Mouse (Mus musculus) frontal cortex, adult 2 months (tissue): ENCODE measurements around the gene 2610042L04Rik. TPM values are rescaled to one million over a fixed set of nuclear protein-coding genes. Genes with fewer than 3 reads are reported as not detected.
A peak's percentile ranks its signal among the peaks of the same experiment; 100 is the strongest.
"Not testable (repeated sequence)": the region's sequence is repeated elsewhere in the genome, so short reads cannot be mapped to it uniquely, and the experiment has no call there.

Source experiments
- DNase-seq, 2 experiments: peaks; one replicate each; pipeline ENCODE4 v3.0.0; 2022; ENCODE audit warnings: low spot score in 1 of 2; ENCODE audit errors: extremely low spot score in 1 of 2
- polyA plus RNA-seq: library from polyadenylated mRNA; depleted of rRNA; stranded (reverse); fragments of >200 nt; gene quantifications from 2 replicates; pipeline ENCODE4 v1.2.3, GENCODE M21; 2012; rRNA removed

The 2610042L04Rik gene
- polyA plus RNA-seq, result 0.53 and 0.80 TPM in 2 replicates

DNA sequence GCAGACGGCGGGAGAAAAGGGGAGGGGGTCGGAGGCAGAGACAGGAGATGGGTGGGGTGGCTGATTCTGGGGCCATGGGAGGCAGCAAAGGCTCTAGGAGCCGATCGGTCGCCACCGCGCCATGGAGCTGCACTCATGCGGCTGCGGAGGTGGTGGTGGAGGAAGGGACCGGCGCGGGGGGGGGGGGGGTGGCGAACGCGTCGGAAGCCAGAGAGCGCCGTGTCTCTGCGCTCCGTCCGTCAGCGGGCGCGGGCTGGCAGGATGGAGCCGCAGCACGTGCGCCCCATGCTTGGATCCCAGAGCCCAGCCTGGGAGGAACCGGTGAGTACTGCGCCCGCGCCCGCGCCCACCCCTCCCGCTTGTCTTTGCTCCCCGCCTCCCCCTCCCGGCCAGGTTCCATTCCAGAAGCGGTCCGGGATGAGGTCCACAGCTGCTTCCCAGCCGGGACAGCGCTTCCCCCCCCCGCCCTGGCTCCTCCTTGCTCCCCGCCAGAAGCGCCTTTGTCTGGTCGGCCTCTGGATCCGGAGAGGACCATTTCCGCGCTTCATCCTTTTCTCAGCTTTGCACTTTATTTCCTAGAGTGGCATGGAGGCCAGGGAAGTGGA is at the start of gene 2610042L04Rik:
2610042L04Rik (plus strand) TSS at position 288 of the 605 bp plus-strand sequence.
- not testable (repeated sequence) for DNase-seq

DNA sequence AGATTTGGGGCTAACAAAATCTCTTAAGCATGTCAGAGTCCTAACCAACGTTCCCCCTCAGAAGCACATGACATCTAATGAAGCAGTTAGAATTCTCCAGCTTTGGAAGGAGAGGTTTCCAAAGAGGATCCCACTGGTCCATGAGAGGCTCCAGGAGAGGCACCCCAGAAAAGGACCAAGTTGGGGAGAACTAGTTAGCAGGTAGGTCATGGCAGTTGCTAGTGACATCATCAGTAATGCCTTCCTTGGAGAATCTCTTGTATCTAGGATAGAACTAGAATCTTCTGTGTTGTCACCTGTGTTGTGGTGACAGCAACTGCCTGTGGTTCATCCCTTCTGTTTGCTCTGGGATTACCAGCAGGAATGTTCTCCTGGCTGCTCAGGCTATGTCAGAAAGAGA is 17.6 kb upstream of the 2610042L04Rik start, which contains the start of gene Gm3149:
Gm3149 (plus strand) TSS at position 301 of the 400 bp plus-strand sequence.
- DNase-seq, result not testable (repeated sequence)

DNA sequence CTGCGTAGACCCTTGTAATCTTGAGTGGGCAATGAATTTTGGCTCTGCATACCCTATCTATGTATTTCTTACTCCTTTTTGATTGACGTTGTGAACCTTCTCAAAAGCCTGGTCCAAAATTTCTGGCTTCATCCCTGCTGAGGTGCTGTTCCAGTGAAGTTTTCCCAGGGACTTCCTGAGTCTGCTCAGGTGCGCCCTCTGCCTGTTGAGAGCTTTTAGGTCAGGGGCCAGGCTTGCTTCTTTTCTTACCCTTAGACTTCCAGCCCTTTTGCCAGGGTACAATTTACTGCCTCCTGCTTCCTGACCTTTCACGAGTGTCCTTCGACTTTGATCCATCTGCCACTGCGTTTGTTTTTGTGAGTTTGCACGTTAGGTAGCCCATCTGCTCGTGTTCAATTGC is 943 bp downstream of the 2610042L04Rik start:
- peak in 1 of 2 experiments; percentile 13 for DNase-seq

DNA sequence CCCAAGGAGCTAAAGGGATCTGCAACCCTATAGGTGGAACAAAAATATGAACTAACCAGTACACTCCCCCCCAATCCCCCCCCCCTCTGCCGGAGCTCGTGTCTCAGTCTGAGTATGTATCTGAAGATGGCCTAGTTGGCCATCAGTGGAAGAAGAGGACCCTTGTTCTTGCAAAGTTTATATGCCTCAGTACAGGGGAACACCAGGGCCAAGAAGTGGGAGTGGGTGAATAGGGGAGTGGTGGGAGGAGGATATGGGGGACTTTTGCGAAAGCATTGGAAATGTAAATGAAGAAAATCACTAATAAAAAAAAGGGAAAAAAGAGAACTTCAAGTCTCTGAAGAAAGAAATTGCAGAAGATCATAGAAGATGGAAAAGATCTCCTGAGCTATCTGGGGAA is 34.4 kb downstream of the 2610042L04Rik start:
- DNase-seq, result not testable (repeated sequence)

DNA sequence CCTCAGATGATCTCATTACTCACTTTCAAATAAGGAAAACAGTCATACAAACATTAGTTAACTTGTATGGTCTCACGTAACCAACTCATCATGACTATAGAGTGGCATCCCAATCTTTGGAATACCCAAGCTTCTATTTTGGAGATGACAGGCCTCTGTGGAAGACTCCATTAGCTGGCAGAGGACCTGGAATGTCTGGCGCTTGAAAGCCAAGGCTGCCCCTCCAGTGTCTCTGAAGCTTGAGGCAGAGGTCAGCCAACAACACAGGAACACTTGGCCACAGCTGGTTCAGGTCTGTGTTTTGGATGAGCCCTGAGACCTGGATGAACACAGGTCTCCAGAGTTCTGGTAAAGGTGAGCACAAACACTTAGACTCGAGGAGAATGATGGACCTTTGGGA is 35.1 kb downstream of the 2610042L04Rik start:
- not testable (repeated sequence) for DNase-seq

DNA sequence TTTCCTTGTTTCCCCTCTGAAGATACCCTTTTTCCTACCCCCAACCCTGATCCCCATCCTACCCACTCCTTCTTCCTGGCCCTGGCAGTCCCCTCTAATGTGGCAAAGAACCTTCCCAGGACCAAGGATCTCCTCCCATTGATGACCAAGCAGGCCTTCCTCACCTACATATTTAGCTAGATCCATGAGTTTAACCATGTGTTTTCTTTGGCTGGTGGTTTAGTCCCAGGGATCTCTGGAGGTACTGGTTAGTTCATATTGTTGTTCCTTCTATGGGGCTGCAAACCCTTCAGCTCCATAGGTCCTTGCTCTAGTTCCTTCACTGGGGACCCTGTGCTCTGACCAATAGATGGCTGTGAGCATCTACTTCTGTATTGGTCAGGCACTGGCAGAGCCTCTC is 43.3 kb downstream of the 2610042L04Rik start:
- not testable (repeated sequence) for DNase-seq

DNA sequence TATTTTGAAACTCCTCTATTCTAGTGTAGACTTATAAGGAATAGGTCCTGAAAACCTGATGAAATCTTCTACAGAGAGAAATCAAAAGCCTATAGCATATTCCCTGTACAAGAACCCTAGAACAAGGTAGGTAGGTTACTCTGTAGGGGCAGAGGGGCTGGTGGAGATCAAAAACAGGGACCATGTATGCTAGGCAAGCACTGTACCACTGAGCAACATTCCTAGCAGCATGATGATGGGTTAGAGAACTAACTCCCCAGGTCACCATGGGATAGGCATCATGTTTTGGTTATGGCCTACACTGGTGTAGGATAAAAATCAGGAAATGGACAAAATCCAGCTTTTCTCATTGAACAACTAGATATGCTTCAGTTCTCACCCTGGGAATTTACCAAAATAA is 51.0 kb downstream of the 2610042L04Rik start:
- not testable (repeated sequence) for DNase-seq

DNA sequence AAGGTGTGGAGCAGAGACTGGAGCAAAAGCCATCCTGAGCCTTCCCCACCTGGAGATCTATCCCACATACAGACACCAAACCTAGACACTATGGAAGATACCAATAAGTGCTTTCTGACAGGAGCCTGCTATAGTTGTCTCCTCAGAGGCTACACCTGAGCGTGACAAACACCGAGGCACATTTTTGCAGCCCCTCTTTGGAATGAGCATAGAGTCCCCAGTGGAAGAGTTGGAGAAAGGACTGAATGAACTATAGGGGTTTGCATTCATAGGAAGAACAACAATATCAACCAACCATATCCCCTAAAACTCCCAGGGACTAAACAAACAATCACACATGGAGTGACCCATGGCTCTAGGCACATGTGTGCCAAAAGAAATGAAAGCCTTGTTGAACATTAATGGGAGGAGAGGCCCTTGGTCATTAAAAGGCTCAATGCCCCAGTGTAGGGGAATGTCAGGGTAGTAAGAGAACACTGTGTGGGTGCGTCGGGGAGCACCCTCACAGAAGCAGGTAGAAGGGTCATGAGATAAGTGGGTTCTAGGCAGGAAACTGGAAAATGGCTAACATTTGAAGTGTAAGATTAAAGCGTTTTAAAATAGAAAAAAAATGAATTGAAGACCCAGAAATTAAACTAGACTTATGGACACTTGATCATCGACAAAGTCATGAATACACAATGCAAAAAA is 58.4 kb downstream of the 2610042L04Rik start:
- DNase-seq, result not testable (repeated sequence)

DNA sequence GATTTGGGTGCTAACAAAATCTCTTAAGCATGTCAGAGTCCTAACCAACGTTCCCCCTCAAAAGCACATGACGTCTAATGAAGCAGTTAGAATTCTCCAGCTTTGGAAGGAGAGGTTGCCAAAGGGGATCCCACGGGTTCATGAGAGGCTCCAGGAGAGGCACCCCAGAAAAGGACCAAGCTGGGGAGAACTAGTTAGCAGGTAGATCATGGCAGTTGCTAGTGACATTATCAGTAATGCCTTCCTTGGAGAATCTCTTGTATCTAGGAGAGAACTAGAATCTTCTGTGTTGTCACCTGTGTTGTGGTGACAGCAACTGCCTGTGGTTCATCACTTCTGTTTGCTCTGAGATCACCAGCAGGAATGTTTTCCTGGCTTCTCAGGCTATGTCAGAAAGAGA is 62.7 kb downstream of the 2610042L04Rik start, which contains the start of gene Gm3159:
Gm3159 (plus strand) TSS at position 301 of the 400 bp plus-strand sequence.
- DNase-seq, result not testable (repeated sequence)

DNA sequence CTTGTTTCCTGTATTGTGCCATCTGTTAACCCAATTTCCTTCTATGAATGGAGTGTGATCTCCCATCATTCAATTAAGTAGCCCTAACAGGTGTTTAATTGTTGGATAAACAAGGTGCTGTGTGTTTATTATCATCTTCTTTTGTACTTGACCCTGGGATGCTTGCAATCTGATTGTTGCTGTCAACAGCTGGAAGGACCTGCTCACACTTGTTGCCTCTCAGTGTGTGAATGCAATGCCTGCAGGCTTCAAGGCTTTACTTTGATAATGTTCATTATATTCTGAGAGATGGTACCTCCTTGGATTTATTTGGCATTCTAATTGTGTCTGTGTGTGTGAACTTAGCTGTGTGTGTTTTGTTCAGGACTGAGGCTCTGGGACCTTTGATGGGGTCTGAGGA is 64.1 kb downstream of the 2610042L04Rik start:
- not testable (repeated sequence) for DNase-seq

DNA sequence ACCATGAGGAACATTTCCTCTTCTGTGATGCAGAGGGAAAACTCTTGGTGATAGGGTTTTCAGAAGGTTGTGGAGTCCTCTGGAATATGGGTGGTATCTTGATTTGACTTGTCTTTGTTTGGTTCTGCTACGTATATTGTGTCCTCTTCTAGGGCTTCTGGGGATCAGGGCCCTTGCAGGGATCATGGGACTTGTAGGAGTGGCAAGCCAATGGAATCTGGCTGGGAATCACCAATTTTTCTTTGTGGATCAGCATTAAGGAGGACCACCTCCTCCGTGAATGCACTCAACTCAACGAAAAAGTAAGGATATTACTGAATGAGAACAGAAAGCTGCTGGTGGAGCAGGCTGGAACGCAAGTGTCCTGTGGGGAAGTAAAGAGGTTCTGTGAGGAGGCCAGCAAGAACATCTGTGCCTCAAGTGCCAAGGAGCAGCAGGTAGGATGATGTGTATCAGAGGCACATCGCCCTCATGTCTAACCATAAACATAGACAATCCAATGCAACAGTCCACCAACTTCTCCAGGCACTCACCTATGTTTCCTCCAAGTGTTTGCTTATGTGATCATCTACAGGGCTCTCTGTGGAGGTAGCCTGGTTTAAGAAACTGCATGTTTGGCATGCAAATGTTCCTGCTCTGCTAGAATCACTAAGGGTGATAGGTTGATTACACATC is 65.7 kb downstream of the 2610042L04Rik start:
- DNase-seq, result not testable (repeated sequence)

DNA sequence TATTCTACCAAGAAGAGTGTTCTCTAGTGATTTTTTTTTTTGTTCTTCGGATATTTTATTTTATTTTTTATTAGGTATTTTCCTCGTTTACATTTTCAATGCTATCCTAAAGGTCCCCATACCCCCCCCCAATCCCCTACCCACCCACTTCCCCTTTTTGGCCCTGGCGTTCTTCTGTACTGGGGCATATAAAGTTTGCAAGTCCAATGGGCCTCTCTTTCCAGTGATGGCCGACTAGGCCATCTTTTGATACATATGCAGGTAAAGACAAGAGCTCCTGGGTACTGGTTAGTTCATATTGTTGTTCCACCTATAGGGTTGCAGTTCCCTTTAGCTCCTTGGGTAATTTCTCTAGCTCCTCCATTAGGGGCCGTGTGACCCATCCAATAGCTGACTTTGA is 66.7 kb downstream of the 2610042L04Rik start:
- DNase-seq, result not testable (repeated sequence)

DNA sequence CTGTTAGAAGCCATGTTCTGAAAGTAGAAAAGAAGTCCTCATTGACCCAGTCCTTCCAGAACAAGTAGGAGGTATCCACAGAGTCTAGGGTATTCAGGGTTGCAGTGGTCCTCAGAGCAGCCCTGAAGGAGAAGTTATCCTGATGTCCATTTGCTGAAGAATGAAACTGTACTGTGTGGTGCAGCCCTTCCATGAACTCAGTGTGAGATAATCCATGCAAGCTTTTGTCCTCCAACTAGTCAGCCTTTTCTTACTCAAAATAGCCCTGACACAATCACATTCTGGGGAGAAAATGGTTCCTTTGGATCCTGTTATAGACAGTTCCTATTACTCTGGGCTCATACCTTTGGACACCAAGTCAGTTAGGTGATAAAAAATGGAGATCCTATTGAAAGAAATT is 69.3 kb downstream of the 2610042L04Rik start:
- DNase-seq, result not testable (repeated sequence)

Other genes starting within 250 kb of the 2610042L04Rik start
- 0.71 and 0.86 TPM in 2 replicates for gene Gm8108, start 224.2 kb upstream of the 2610042L04Rik start, polyA plus RNA-seq
- gene Gm3127, start 169.7 kb upstream of the 2610042L04Rik start, polyA plus RNA-seq, result not detected in 2 replicates
- 0.86 and 1.0 TPM in 2 replicates for gene Gm2974, start 152.2 kb upstream of the 2610042L04Rik start, polyA plus RNA-seq
- gene Gm3138, start 85.1 kb upstream of the 2610042L04Rik start, polyA plus RNA-seq, result not detected in 2 replicates
- gene Gm3149, start 17.5 kb upstream of the 2610042L04Rik start, polyA plus RNA-seq, result not detected in 2 replicates
- gene Gm3159, start 62.8 kb downstream of the 2610042L04Rik start, polyA plus RNA-seq, result 0.04 TPM in 1 of 2 replicates, not detected in the other
- 0.14 and 0.46 TPM in 2 replicates for gene Gm3164, start 80.7 kb downstream of the 2610042L04Rik start, polyA plus RNA-seq
- 0.86 and 0.92 TPM in 2 replicates for gene Gm3173, start 96.2 kb downstream of the 2610042L04Rik start, polyA plus RNA-seq
- not detected in 2 replicates for gene Gm3182, start 147.0 kb downstream of the 2610042L04Rik start, polyA plus RNA-seq
- not detected in 2 replicates for gene Gm3047, start 220.6 kb downstream of the 2610042L04Rik start, polyA plus RNA-seq